Mouse (Mus musculus): Measurements from ENCODE around the gene Ptgs1. TPM values are rescaled to one million over a fixed set of nuclear protein-coding genes. Genes with fewer than 3 reads are reported as not detected.

Ptgs1 gene
- polyA plus RNA-seq, 1 experiment from 2014 or later = 40.4 TPM

DNA sequence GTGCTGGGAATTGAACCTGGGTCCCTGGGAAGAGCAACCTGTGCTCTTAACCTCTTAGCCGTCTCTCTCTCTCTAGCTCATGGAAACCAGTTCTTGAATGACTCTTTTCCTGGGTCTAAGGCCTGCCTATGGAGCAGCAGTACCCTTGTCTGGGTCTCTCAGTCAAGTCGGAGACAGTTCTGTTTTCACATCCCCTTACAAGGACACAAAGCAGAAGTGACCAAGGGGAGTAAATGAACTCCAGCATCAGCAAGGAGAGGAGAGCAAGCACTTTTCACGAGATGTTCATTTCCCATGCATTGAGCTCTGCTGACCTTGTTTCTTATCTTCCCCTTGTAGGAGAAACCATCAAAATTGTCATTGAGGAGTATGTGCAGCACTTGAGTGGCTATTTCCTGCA is 14.5 kb downstream of the Ptgs1 start:
- POLR2A ChIA-PET = no interaction called here
- ATAC-seq = no peak
- TF ChIP-seq CTCF (IDR thresholded peaks at IDR 0.05) = no peak
- no peak for DNase-seq (ENCODE audit: low read depth, low spot score)
- CTCF ChIA-PET = interaction anchor here (1.2 to 1.8 kb wide), 2 partner anchors 7 to 15 kb away, joined by 3 read pairs; partner anchors contain the start of gene Ptgs1
- in situ Hi-C loops (cut with MboI; ENCODE audit: low pct_unique_long_range_greater_than_20kb) = no loop called here
- H3K27me3 ChIP-seq = no peaks in the 10 kb centered on the region

DNA sequence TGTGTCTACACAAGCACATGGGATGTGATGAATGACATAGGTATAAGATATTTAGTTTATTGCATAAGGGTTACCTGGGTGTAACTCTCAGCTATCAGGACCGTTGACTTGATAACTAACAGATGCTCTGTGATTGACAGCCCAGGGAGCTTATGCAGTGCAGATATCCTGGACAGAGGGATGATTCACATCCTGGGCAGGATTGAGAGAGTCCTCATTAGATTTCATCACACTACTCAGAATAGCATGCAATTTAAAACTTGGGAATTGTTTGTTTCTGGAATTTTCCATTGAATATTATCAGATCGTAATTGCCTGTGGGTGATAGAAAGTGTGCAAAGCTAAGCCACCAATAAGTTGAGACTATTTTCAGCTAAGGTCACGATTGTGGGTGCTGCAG is 17.7 kb downstream of the Ptgs1 start:
- TF ChIP-seq CTCF (IDR thresholded peaks at IDR 0.05) = no peak
- H3K27me3 ChIP-seq = no peaks in the 10 kb centered on the region
- DNase-seq (ENCODE audit: low read depth, low spot score) (no peak), ATAC-seq (no peak)
- CTCF ChIA-PET = interaction anchor here (0.7 kb wide), 1 partner anchor 8 kb away, joined by 3 read pairs; no protein-coding TSS in a partner anchor
- in situ Hi-C loops (cut with MboI; ENCODE audit: low pct_unique_long_range_greater_than_20kb) = no loop called here
- POLR2A ChIA-PET = interaction anchor here (0.7 kb wide), 1 partner anchor 9 kb away, joined by 6 read pairs; no protein-coding TSS in a partner anchor

DNA sequence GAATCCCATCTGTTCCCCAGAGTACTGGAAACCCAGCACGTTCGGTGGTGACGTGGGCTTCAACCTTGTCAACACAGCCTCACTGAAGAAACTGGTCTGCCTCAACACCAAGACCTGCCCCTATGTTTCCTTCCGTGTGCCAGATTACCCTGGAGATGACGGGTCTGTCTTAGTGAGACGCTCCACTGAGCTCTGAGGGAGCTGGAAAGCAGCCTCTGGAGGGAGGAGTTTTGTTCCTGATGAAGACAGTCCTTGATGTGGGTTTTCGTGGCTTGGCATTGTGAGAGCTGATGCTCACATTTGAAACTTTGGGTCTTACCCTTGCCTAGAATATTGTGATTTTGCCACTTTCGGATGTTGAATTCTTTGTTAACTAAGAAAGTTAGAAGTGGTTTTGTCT is 20.9 kb downstream of the Ptgs1 start:
- ChIA-PET POLR2A (no interaction called here), CTCF (interaction anchor here (0.7 kb wide), 1 partner anchor 11 kb away, joined by 3 read pairs; no protein-coding TSS in a partner anchor)
- in situ Hi-C loops (cut with MboI; ENCODE audit: low pct_unique_long_range_greater_than_20kb) = no loop called here
- no peak for TF ChIP-seq CTCF (IDR thresholded peaks at IDR 0.05)
- H3K27me3 ChIP-seq = no peaks in the 10 kb centered on the region
- peak; percentile 73 for ATAC-seq
- no peak for DNase-seq (ENCODE audit: low read depth, low spot score)

DNA sequence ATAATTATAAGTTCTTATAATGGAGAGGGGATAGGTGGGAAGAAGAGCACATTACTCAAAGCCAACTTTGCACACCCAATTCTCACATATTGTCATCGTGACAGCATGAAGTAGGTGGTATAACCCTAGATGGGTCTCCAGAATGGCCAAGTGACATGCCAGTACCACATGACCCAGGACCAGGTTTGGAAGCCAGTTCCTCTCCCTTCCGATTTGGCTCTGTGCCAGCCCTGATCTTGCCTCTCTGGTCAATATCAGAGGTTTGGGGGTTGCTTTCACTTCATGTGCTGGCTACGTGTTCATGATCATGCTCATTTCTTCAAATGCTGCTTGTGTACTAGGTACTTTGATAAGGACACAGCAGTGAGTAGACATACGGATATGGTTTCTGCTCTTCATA is 22.3 kb downstream of the Ptgs1 start:
- POLR2A ChIA-PET = no interaction called here

DNA sequence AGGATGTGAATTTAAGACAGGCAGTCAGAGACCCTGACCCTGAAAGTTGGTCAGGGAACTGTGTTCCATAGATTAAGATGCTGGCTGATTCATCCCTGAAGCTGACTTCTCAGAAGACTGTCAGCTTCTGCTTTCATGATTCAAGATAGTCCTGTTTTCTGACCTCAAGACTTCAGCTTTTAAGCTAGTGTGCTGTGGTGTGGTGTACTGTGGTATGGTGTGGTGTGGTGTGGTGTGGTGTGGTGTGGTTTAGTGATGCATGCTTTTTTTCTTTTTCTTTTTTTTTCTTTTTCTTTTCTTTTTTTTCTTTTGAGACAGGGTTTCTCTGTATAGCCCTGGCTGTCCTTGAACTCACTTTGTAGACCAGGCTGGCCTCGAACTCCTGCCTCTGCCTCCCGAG is 24.2 kb downstream of the Ptgs1 start:
- ChIA-PET CTCF (interaction anchor here (1.6 kb wide), 1 partner anchor 13 kb away, joined by 3 read pairs; no protein-coding TSS in a partner anchor), POLR2A (interaction anchor here (0.5 kb wide), 1 partner anchor 229 kb away, joined by 3 read pairs; no protein-coding TSS in a partner anchor)
- H3K27me3 ChIP-seq = no peaks in the 10 kb centered on the region
- no peak for TF ChIP-seq CTCF (IDR thresholded peaks at IDR 0.05)
- ATAC-seq = no peak
- DNase-seq (ENCODE audit: low read depth, low spot score) = no peak
- in situ Hi-C loops (cut with MboI; ENCODE audit: low pct_unique_long_range_greater_than_20kb) = no loop called here

More for the DNA sequence above, 22.3 kb downstream of the Ptgs1 start:
- in situ Hi-C loops (cut with MboI; ENCODE audit: low pct_unique_long_range_greater_than_20kb) = no loop called here
- TF ChIP-seq CTCF (IDR thresholded peaks at IDR 0.05) = no peak
- ATAC-seq = no peak
- CTCF ChIA-PET = interaction anchor here (1.0 to 1.2 kb wide), 2 partner anchors 8 to 244 kb away, joined by 3 read pairs; no protein-coding TSS in a partner anchor
- H3K27me3 ChIP-seq = no peaks in the 10 kb centered on the region
- DNase-seq (ENCODE audit: low read depth, low spot score) = no peak

DNA sequence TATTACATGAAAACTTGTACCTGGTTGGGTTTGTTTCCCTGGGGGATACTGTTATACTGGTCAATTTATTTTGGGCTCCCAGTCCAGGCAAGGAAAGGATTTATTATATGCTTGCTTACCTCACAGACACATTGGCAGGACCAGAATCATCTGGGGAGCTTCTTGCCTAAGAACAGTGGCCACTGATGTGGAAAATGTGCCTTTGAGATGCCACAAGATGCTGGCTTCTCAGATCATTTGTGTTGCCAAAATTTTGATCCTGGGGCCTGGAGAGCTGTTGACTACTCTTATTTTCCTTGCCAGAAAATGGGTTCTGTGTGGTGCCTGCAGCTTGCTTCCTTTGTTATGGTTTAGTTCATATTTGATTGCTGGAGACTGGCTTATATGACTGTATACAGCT is 26.7 kb downstream of the Ptgs1 start:
- no peaks in the 10 kb centered on the region for H3K27me3 ChIP-seq
- CTCF ChIA-PET = interaction anchor here (0.7 to 1.5 kb wide), 5 partner anchors 9 to 43 kb away, joined by 3 to 5 read pairs (median 3); no protein-coding TSS in a partner anchor
- DNase-seq (ENCODE audit: low read depth, low spot score) = no peak
- no peak for TF ChIP-seq CTCF (IDR thresholded peaks at IDR 0.05)
- in situ Hi-C loops (cut with MboI; ENCODE audit: low pct_unique_long_range_greater_than_20kb) = no loop called here
- POLR2A ChIA-PET = interaction anchor here (0.6 kb wide), 1 partner anchor 9 kb away, joined by 6 read pairs; no protein-coding TSS in a partner anchor
- no peak for ATAC-seq

DNA sequence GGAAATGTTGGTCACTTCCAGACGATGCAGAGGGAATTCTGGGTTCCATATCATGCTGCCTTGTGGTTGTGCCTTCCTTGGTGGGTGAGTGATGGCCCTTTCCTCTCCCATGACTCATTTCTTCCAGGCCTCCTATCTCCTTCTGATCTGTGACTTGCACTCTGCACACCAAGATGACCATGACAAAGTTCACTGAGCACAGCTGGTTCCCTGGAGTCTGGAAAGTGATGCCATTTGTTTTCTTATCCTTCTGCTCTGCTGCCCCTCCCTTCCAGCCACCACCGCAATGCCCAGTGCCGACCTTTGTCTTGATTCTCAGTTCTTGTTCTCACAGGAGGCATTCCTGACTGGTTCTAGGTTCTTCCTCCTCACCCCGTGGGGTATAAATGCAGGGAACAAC is 29.2 kb downstream of the Ptgs1 start:
- no peaks in the 10 kb centered on the region for H3K27me3 ChIP-seq
- no peak for TF ChIP-seq CTCF (IDR thresholded peaks at IDR 0.05)
- DNase-seq (ENCODE audit: low read depth, low spot score) = peak; percentile 91
- ChIA-PET CTCF (interaction anchor here (1.0 to 1.4 kb wide), 2 partner anchors 21 to 42 kb away, joined by 3 to 4 read pairs; no protein-coding TSS in a partner anchor), POLR2A (interaction anchor here (0.7 kb wide), 1 partner anchor 13 kb away, joined by 3 read pairs; no protein-coding TSS in a partner anchor)
- in situ Hi-C loops (cut with MboI; ENCODE audit: low pct_unique_long_range_greater_than_20kb) = no loop called here
- ATAC-seq = peak; percentile 94

DNA sequence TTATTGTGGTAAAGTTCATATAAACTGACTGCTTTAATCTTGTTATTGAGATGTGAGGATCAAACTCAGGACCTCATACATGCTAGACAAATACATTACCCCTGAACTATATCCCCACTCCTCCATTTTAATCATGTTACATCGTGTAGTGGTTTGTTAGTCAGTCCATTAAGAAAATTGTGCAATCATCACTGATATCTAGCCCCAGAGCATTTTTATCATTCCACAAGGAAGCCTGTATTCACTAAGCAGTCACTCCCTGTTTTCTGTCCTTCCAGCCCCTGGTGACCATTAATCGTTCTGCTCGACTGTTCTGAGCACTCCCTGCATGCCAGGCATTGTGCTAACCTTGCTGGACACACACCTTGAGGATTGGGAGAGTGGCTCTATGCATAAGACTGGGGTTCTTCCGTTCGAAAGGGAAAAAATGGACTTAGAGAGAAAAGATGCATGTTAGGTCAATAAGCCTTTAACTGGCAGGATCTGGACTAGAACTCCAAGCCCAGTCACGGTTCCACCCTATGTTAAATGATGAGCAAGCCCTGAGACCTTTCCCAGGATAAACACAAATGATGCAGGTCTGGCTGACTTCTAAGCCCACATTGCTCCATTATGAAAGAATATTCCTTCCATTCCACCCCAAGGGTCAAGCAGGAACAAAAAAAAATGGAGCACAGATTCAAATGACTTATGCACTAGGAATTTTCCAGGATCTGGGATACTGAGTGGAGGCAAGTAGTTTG is 29.7 kb downstream of the Ptgs1 start:
- CTCF ChIA-PET = no interaction called here
- DNase-seq (ENCODE audit: low read depth, low spot score) (no peak), ATAC-seq (peak; percentile 63)
- H3K27me3 ChIP-seq = no peaks in the 10 kb centered on the region
- peak; percentile 18 for TF ChIP-seq CTCF (IDR thresholded peaks at IDR 0.05)
- POLR2A ChIA-PET = no interaction called here
- in situ Hi-C loops (cut with MboI; ENCODE audit: low pct_unique_long_range_greater_than_20kb) = no loop called here

DNA sequence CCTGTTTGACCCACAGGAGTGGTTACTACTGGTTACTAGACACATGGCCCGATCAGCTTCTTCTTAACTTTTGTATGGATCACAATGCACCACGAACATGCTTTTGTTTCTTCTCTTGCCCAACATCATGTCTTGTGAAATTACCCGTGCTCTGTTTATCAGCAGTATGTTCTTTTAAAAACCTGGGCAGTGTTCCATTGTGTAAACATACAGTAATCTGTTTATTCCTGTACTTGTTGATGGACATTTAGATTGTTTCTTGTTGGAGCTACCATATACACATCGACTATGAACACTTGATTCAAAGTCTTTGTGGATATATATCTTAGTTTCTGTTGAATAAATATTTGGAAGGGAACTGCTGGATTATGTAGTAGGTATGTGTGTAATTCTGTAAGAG is 31.8 kb downstream of the Ptgs1 start:
- DNase-seq (ENCODE audit: low read depth, low spot score) (no peak), ATAC-seq (no peak)
- H3K27me3 ChIP-seq = no peaks in the 10 kb centered on the region
- ChIA-PET CTCF (interaction anchor here (1.7 kb wide), 1 partner anchor 48 kb away, joined by 6 read pairs; no protein-coding TSS in a partner anchor), POLR2A (interaction anchor here (1.2 kb wide), 1 partner anchor 33 kb away, joined by 3 read pairs; no protein-coding TSS in a partner anchor)
- no peak for TF ChIP-seq CTCF (IDR thresholded peaks at IDR 0.05)
- in situ Hi-C loops (cut with MboI; ENCODE audit: low pct_unique_long_range_greater_than_20kb) = no loop called here

DNA sequence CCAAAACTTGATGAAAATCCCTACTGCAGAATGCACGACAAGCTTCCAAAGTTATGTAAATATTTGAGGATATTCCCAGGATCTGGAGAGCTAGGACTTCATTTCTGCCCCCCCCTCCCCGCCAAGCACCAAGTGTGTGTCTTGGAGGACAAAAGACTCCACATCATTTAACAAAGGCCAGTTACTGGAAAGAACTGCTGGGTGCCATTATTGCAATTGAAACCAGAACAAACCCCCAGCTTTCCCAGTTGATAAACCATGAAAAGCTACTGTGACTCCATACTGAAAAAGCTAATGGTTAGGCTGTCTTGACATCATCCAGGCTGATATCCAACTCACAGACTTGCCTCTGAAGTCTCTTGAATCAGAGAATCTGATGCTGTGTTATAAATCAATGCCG is 39.2 kb downstream of the Ptgs1 start:
- POLR2A ChIA-PET = no interaction called here
- in situ Hi-C loops (cut with MboI; ENCODE audit: low pct_unique_long_range_greater_than_20kb) = no loop called here
- no peak for DNase-seq (ENCODE audit: low read depth, low spot score)
- CTCF ChIA-PET = interaction anchor here (1.3 kb wide), 1 partner anchor 259 kb away, joined by 4 read pairs; no protein-coding TSS in a partner anchor
- ATAC-seq = no peak
- no peaks in the 10 kb centered on the region for H3K27me3 ChIP-seq
- TF ChIP-seq CTCF (IDR thresholded peaks at IDR 0.05) = no peak

DNA sequence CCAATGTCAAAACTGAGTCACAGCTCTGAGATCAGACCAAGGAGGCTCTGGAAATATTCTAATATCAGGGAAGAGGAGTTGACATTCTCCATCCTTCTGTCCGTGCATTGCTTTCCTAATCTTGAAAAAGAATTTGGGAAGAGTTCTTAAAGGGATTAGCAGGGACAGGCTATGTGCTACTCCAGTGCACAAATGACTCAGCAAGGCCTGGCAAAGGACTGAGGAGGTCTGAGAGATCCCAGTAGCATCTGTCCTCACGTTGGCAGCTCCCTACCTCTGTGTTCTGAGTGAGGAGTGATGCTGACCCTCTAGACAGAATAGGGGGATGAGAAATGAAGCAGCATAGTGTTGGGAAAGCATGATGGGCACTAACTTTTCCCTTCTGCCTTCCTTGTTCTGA is 40.0 kb downstream of the Ptgs1 start:
- TF ChIP-seq CTCF (IDR thresholded peaks at IDR 0.05) = no peak
- no peaks in the 10 kb centered on the region for H3K27me3 ChIP-seq
- DNase-seq (ENCODE audit: low read depth, low spot score) = no peak
- ChIA-PET POLR2A (no interaction called here), CTCF (interaction anchor here (1.3 kb wide), 1 partner anchor 260 kb away, joined by 4 read pairs; no protein-coding TSS in a partner anchor)
- in situ Hi-C loops (cut with MboI; ENCODE audit: low pct_unique_long_range_greater_than_20kb) = loop anchor here (5.0 to 10.0 kb wide), 2 partner anchors 55 to 263 kb away; no protein-coding TSS in a partner anchor
- peak; percentile 96 for ATAC-seq

All from Patski (cell line).